Mouse (Mus musculus) midbrain, postnatal 0 days (tissue): ENCODE measurements around the gene Baiap2l1. TPM values are rescaled to one million over a fixed set of nuclear protein-coding genes. Genes with fewer than 3 reads are reported as not detected.

Source experiments
- ATAC-seq: fragments of 200-750 bp; cut with Nextera tagmentation; 2 replicates; pipeline ENCODE4 v1.8.0; 2017; ENCODE audit warnings: moderate number of reproducible peaks, mild to moderate bottlenecking, moderate TSS enrichment, moderate library complexity; ENCODE audit not compliant: low FRiP score
- DNase-seq: peaks from one replicate; pipeline ENCODE4 v3.0.0-alpha.2; 2015; ENCODE audit warnings: low spot score
- H3K27ac ChIP-seq: fragments of 300-500 bp; sonication (generic); 2 replicates; pipeline ENCODE4 v1.5.1; 2014; ENCODE audit warnings: low read depth, mild to moderate bottlenecking, low read length, mixed read lengths
- H3K27me3 ChIP-seq: fragments of 300-500 bp; sonication (generic); 2 replicates; pipeline ENCODE4 v1.6.1; 2014; ENCODE audit warnings: low read length, control low read depth, mixed read lengths; ENCODE audit not compliant: insufficient read depth
- H3K36me3 ChIP-seq: fragments of 300-500 bp; sonication (generic); 2 replicates; pipeline ENCODE4 v1.6.1; 2014; ENCODE audit warnings: low read length, control low read depth, mixed read lengths; ENCODE audit not compliant: insufficient read depth
- H3K4me1 ChIP-seq: fragments of 300-500 bp; sonication (generic); 2 replicates; pipeline ENCODE4 v1.6.1; 2014; ENCODE audit warnings: mild to moderate bottlenecking, control low read depth, antibody characterized with exemption, low read length, mixed read lengths; ENCODE audit not compliant: insufficient read depth
- H3K4me2 ChIP-seq: fragments of 300-500 bp; sonication (generic); 2 replicates; pipeline ENCODE4 v1.6.1; 2014; ENCODE audit warnings: low read depth, mild to moderate bottlenecking, low read length, mixed read lengths; ENCODE audit not compliant: poor library complexity, severe bottlenecking
- H3K4me3 ChIP-seq: fragments of 300-500 bp; sonication (generic); 2 replicates; pipeline ENCODE4 v1.5.1; 2014; ENCODE audit warnings: low read depth, mild to moderate bottlenecking, low read length, moderate library complexity
- H3K9ac ChIP-seq: fragments of 300-500 bp; sonication (generic); replicated peaks from 2 replicates; pipeline ENCODE4 v1.6.1; 2014; ENCODE audit warnings: mild to moderate bottlenecking, low read length, moderate library complexity, mixed read lengths; ENCODE audit not compliant: poor library complexity, severe bottlenecking
- H3K9me3 ChIP-seq: fragments of 300-500 bp; sonication (generic); 2 replicates; pipeline ENCODE4 v1.6.1; 2016; ENCODE audit warnings: low read length, control low read depth
- CTCF ChIP-seq: IDR thresholded peaks from 2 replicates; pipeline ENCODE4 v1.5.1; 2016; ENCODE audit warnings: antibody characterized with exemption, mild to moderate bottlenecking
- WGBS: fragments of 180-500 bp; shearing (Covaris S2); extraction: QIAGEN DNeasy Blood & Tissue Kit; methylation state at CpG from one replicate; pipeline ENCODE4 v1.1.7; 2014; 5-methylcytosine and 5-hydroxymethylcytosine counted together
- polyA plus RNA-seq: library from polyadenylated mRNA; unstranded; fragments of >200 nt; fragmentation: Nextera tagmentation; extraction: Ambion mirVana; gene quantifications from 2 replicates; pipeline ENCODE4 v1.2.1, GENCODE M21; 2015
- total RNA-seq: library from RNA; depleted of rRNA; stranded (reverse); fragments of >200 nt; gene quantifications from 2 replicates; pipeline ENCODE4 v1.2.3, GENCODE M21; 2014

Baiap2l1 gene
- total and polyA plus RNA-seq, 2 experiments from 2014 or later = 0.44 to 0.80 TPM

GRCm38 (mm10) chr5:144308929-144309328 is 49.0 kb downstream of the Baiap2l1 start:
- ATAC-seq (no peak), DNase-seq (no peak)
- Histone ChIP-seq H3K36me3 (no peaks in the 10 kb centered on the region), H3K9ac (no peak overlapping the region), H3K4me3 (no peak overlapping the region), H3K27me3 (no peaks in the 10 kb centered on the region), H3K27ac (no peak overlapping the region), H3K4me2 (no peak overlapping the region), H3K9me3 (no peaks in the 10 kb centered on the region), H3K4me1 (no peaks in the 10 kb centered on the region)
- WGBS = 76% methylated on average over 4 of the region's 4 CpGs
- TF ChIP-seq CTCF = no peak

DNA sequence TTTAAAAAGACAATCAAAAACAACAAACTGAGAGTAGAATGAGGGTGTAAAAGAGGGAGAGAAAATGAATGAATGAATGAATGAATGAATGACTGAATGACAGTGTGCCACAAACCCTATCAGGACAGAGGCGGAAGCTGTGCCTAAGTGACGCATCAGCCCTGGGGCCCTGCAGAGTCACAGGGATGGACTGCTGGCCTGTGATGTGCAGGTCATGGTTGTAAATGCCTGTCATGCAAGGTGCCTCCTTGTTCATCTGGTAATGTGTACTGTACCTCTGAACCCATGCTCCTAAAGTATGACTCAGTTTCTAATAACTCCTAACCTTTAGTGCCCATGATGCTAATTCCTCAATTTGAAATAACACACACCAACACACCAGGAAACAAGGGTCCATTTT is 54.8 kb downstream of the Baiap2l1 start:
- WGBS = 91% methylated on average over 2 of the region's 2 CpGs

DNA sequence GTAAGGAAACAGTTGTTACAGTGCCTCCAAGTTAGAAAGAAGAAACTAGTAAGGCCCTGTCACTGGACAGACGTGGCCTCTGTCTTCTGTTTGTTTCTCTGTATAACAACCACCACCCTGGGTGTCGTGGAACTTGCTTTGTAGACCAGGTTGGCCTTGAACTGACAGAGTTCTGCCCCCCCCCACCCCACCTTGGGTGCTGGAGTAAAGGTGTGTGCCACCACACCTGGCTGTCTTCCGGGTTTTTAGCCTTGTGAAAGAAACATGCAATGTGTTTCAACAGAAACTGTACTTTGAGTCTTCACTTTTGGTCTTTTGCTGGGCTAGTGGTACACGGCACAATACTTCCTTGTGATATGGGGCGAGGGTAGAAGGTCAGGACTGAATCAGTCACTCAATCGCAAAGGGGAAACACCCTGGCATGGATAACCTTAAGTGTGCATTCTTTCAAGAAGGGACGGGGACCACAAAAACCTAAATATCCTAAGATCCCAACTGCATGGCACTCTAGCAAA is 61.8 kb downstream of the Baiap2l1 start:
- Histone ChIP-seq H3K4me3 (no peak overlapping the region), H3K27me3 (no peaks in the 10 kb centered on the region), H3K27ac (no peak overlapping the region), H3K4me2 (no peak overlapping the region), H3K9ac (no peak overlapping the region), H3K9me3 (no peaks in the 10 kb centered on the region), H3K4me1 (no peaks in the 10 kb centered on the region), H3K36me3 (no peaks in the 10 kb centered on the region)
- TF ChIP-seq CTCF = no peak
- no peak for DNase-seq
- no peak for ATAC-seq
- 84% methylated on average over 7 of the region's 7 CpGs for WGBS

More for the DNA sequence above, 54.8 kb downstream of the Baiap2l1 start:
- H3K9me3 ChIP-seq = no peaks in the 10 kb centered on the region
- H3K27me3 ChIP-seq = no peaks in the 10 kb centered on the region
- no peaks in the 10 kb centered on the region for H3K4me1 ChIP-seq
- no peak for DNase-seq
- H3K9ac ChIP-seq = no peak overlapping the region
- H3K36me3 ChIP-seq = no peaks in the 10 kb centered on the region
- H3K4me3 ChIP-seq = no peak overlapping the region
- TF ChIP-seq CTCF = no peak
- no peak overlapping the region for H3K4me2 ChIP-seq
- no peak for ATAC-seq
- H3K27ac ChIP-seq = no peak overlapping the region

GRCm38 (mm10) chr5:144295357-144295756 is 62.6 kb downstream of the Baiap2l1 start:
- Histone ChIP-seq H3K36me3 (no peaks in the 10 kb centered on the region), H3K9me3 (no peaks in the 10 kb centered on the region), H3K4me1 (no peaks in the 10 kb centered on the region), H3K27ac (no peak overlapping the region), H3K4me3 (no peak overlapping the region), H3K9ac (no peak overlapping the region), H3K27me3 (no peaks in the 10 kb centered on the region), H3K4me2 (no peak overlapping the region)
- no peak for ATAC-seq
- WGBS = 88% methylated on average over 1 of the region's 1 CpGs
- no peak for TF ChIP-seq CTCF
- DNase-seq = no peak

- 84% methylated on average over 7 of the region's 7 CpGs for WGBS
- no peak for ATAC-seq
- Histone ChIP-seq H3K27ac (no peak overlapping the region), H3K9ac (no peak overlapping the region), H3K4me1 (no peaks in the 10 kb centered on the region), H3K36me3 (no peaks in the 10 kb centered on the region), H3K4me2 (no peak overlapping the region), H3K4me3 (no peak overlapping the region), H3K27me3 (no peaks in the 10 kb centered on the region), H3K9me3 (no peaks in the 10 kb centered on the region)
- TF ChIP-seq CTCF = no peak
- no peak for DNase-seq
Measured at GRCm38 (mm10) chr5:144294908-144295307, 63.0 kb downstream of the Baiap2l1 start.

DNA sequence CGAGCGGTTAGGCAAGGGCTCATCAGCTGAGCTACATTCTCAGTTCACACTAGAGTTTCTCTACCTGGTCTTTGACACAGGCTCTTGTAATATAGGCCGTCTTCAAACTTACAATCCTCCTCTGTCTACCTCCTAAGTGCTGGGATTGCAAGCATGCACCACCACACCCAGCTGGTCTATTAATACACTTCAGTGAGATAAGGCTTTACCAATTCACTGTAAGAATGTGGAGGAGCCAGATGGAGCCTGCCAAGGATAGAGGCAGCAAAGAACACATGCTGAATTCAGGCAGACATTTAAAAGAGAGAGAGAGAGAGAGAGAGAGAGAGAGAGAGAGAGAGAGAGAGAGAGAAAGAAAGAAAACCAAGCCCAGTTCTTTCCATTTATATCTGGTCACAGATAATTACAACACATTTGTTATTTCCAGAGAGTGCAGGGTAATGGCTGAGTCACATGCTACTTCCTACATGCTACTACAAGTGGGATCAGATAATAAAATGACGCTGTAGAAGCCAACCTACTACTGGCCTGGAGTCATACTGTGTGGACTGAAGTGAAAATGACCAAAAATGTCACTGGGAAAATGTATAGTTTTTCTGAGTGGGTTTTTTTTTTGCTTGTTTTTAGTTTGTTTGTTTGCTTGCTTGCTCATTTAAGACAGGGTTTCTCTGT is 68.0 kb downstream of the Baiap2l1 start:
- peak; percentile 9 for DNase-seq
- no peaks in the 10 kb centered on the region for H3K36me3 ChIP-seq

More for the DNA sequence above, 68.0 kb downstream of the Baiap2l1 start:
- no peak overlapping the region for H3K4me2 ChIP-seq
- H3K4me3 ChIP-seq = no peak overlapping the region
- no peaks in the 10 kb centered on the region for H3K27me3 ChIP-seq
- no peak for ATAC-seq
- no peak overlapping the region for H3K9ac ChIP-seq
- TF ChIP-seq CTCF = no peak
- no peaks in the 10 kb centered on the region for H3K4me1 ChIP-seq
- no peak overlapping the region for H3K27ac ChIP-seq
- no peaks in the 10 kb centered on the region for H3K9me3 ChIP-seq
- 88% methylated on average over 4 of the region's 4 CpGs for WGBS
